Mouse (Mus musculus) bone marrow, adult 2 months (tissue): ENCODE data around the gene Stum.

Experiments
- CTCF ChIP-seq: fragments of 200-500 bp; IDR thresholded peaks from 2 replicates; pipeline ENCODE4 v1.5.1; 2011; ENCODE audit warnings: low read length, control low read depth; ENCODE audit not compliant: control insufficient read depth, insufficient read depth
- POLR2A ChIP-seq: fragments of 200-500 bp; IDR thresholded peaks from 2 replicates; pipeline ENCODE4 v1.6.1; 2011; ENCODE audit warnings: low read depth, mild to moderate bottlenecking, control low read depth, low read length, borderline replicate concordance; ENCODE audit not compliant: control insufficient read depth

DNA sequence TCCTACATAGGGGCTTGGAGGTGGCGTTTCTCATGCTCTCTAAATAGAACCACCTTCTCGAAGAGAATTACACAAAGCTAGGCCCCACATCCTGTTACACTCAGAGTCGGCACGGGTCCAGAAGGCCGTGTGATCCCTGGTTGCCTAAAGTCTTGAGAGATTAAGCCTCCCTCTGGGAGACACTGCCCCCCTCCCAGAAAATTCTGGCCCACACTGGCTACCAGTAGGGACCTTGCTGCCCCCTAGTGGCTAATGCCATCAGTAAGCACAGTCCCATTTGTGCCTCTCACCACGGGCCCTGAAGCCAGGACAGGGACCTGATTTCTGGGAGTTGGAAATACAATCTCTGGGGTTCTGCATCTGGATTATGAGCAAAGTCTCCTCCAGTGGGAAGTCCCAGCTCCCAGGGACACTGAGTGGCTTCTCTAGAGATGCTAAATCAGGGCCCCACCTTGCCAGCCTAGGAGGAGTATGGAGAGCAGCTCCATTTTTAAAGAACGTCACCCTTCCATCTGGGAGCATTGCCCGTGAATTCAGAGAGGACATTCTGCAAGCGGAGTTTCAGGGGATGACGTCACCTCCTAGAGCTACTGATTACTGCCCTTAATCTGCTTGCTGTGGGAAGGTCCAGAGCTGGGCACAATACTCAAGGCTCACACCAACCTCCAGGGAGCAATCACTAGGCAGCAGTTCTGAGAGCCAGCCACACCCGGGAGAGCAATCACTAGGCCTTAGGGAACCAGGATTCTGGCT lies 61.1 kb downstream of the Stum start:
- TF ChIP-seq CTCF (peak; percentile 81), POLR2A (no peak)
